Mouse (Mus musculus): Measurements from ENCODE around the gene Tubb5. TPM values are rescaled to one million over a fixed set of nuclear protein-coding genes. Genes with fewer than 3 reads are reported as not detected.

Tubb5 gene
- polyA plus RNA-seq, 1 experiment from 2014 or later: 1,667 TPM

DNA sequence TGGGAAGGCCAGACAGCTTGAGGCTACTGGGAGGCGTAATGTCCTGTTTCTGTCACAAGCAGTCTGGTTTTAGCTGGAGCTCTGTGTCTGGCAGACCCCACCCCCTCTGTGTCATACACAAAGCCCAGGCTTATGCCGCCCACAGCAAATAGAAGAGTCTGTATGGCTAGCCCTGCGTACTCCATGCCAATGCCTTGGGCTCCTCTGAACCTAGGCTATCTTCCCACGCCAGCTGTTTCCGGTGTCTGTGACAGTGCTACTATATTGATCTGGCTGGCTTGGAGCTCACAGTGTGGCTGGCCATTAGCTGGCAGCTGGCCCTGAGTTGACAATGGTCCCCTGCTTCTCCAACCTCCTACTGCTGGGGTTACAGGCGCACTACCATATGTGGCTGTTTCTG, 54.2 kb downstream of the Tubb5 start:
- Histone ChIP-seq H3K36me3 (ENCODE audit: control insufficient read depth, insufficient read depth, low read length) (no peaks in the 10 kb centered on the region), H3K9me3 (ENCODE audit: control insufficient read depth, low read length) (no peaks in the 10 kb centered on the region), H3K4me3 (ENCODE audit: low read depth, low read length) (no peak overlapping the region), H3K9ac (ENCODE audit: low read depth, low read length) (no peak overlapping the region), H3K27ac (ENCODE audit: low read depth, low read length) (no peak overlapping the region), H3K4me1 (replicated peaks; ENCODE audit: control insufficient read depth, insufficient read depth, low read length) (no peaks in the 10 kb centered on the region), H3K4me2 (replicated peaks; ENCODE audit: low read depth, low read length) (no peak overlapping the region), H3K27me3 (ENCODE audit: control insufficient read depth, insufficient read depth, low read length) (no peaks in the 10 kb centered on the region)
- DNase-seq (ENCODE audit: low spot score) (no peak), ATAC-seq (ENCODE audit: low FRiP score) (no peak)
- WGBS: 77% methylated on average over 6 of the region's 6 CpGs

Other genes starting within 250 kb of the Tubb5 start
- not detected in 2 replicates for gene Sfta2, start 236.8 kb downstream of the Tubb5 start, polyA plus RNA-seq (2014; fragmentation: Nextera tagmentation; extraction: Ambion mirVana)
- gene Gm9573, start 211.7 kb downstream of the Tubb5 start, polyA plus RNA-seq (2014; fragmentation: Nextera tagmentation; extraction: Ambion mirVana): not detected in 2 replicates
- gene Mucl3, start 194.6 kb downstream of the Tubb5 start, polyA plus RNA-seq (2014; fragmentation: Nextera tagmentation; extraction: Ambion mirVana): 0.32 TPM in 1 of 2 replicates, not detected in the other
- gene Vars2, start 170.7 kb downstream of the Tubb5 start, polyA plus RNA-seq (2014; fragmentation: Nextera tagmentation; extraction: Ambion mirVana): 6.9 and 8.7 TPM in 2 replicates
- 37.8 and 41.4 TPM in 2 replicates for gene Gtf2h4, start 164.6 kb downstream of the Tubb5 start, polyA plus RNA-seq (2014; fragmentation: Nextera tagmentation; extraction: Ambion mirVana)
- 69.9 and 78.8 TPM in 2 replicates for gene Ddr1, start 133.7 kb downstream of the Tubb5 start, polyA plus RNA-seq (2014; fragmentation: Nextera tagmentation; extraction: Ambion mirVana)
- 3.6 and 4.0 TPM in 2 replicates for gene Ier3, start 16.6 kb downstream of the Tubb5 start, polyA plus RNA-seq (2014; fragmentation: Nextera tagmentation; extraction: Ambion mirVana)
- gene Flot1, start 15.1 kb downstream of the Tubb5 start, polyA plus RNA-seq (2014; fragmentation: Nextera tagmentation; extraction: Ambion mirVana): 48.1 and 50.0 TPM in 2 replicates
- 16.8 and 17.3 TPM in 2 replicates for gene Mdc1, start 3.2 kb upstream of the Tubb5 start, polyA plus RNA-seq (2014; fragmentation: Nextera tagmentation; extraction: Ambion mirVana)
- 49.2 and 51.0 TPM in 2 replicates for gene Nrm, start 23.0 kb upstream of the Tubb5 start, polyA plus RNA-seq (2014; fragmentation: Nextera tagmentation; extraction: Ambion mirVana)
- gene Ppp1r18, start 27.3 kb upstream of the Tubb5 start, polyA plus RNA-seq (2014; fragmentation: Nextera tagmentation; extraction: Ambion mirVana): 27.6 and 31.3 TPM in 2 replicates
- 33.5 and 39.8 TPM in 2 replicates for gene Dhx16, start 41.5 kb upstream of the Tubb5 start, polyA plus RNA-seq (2014; fragmentation: Nextera tagmentation; extraction: Ambion mirVana)
- gene 2310061I04Rik, start 59.1 kb upstream of the Tubb5 start, polyA plus RNA-seq (2014; fragmentation: Nextera tagmentation; extraction: Ambion mirVana): 23.6 and 25.2 TPM in 2 replicates
- 200 and 243 TPM in 2 replicates for gene Atat1, start 71.8 kb upstream of the Tubb5 start, polyA plus RNA-seq (2014; fragmentation: Nextera tagmentation; extraction: Ambion mirVana)
- gene Mrps18b, start 78.1 kb upstream of the Tubb5 start, polyA plus RNA-seq (2014; fragmentation: Nextera tagmentation; extraction: Ambion mirVana): 67.4 and 68.4 TPM in 2 replicates
- gene Ppp1r10, start 78.1 kb upstream of the Tubb5 start, polyA plus RNA-seq (2014; fragmentation: Nextera tagmentation; extraction: Ambion mirVana): 42.6 and 49.8 TPM in 2 replicates
- 97.8 and 117 TPM in 2 replicates for gene Abcf1, start 131.5 kb upstream of the Tubb5 start, polyA plus RNA-seq (2014; fragmentation: Nextera tagmentation; extraction: Ambion mirVana)
- 28.0 and 29.8 TPM in 2 replicates for gene Gnl1, start 141.5 kb upstream of the Tubb5 start, polyA plus RNA-seq (2014; fragmentation: Nextera tagmentation; extraction: Ambion mirVana)
- gene Prr3, start 141.9 kb upstream of the Tubb5 start, polyA plus RNA-seq (2014; fragmentation: Nextera tagmentation; extraction: Ambion mirVana): 39.6 and 45.2 TPM in 2 replicates
- 4.1 and 5.9 TPM in 2 replicates for gene H2-T24, start 182.3 kb upstream of the Tubb5 start, polyA plus RNA-seq (2014; fragmentation: Nextera tagmentation; extraction: Ambion mirVana)
- gene H2-T23, start 194.5 kb upstream of the Tubb5 start, polyA plus RNA-seq (2014; fragmentation: Nextera tagmentation; extraction: Ambion mirVana): 3.0 and 4.0 TPM in 2 replicates
- 7.0 and 8.3 TPM in 2 replicates for gene H2-T22, start 204.4 kb upstream of the Tubb5 start, polyA plus RNA-seq (2014; fragmentation: Nextera tagmentation; extraction: Ambion mirVana)
- gene Gm6034, start 204.7 kb upstream of the Tubb5 start, polyA plus RNA-seq (2014; fragmentation: Nextera tagmentation; extraction: Ambion mirVana): not detected in 2 replicates
- not detected in 2 replicates for gene Gm11127, start 220.1 kb upstream of the Tubb5 start, polyA plus RNA-seq (2014; fragmentation: Nextera tagmentation; extraction: Ambion mirVana)